Mouse (Mus musculus) mouse trophoblast stem cell (cell line): ENCODE results near the gene Eif4a1.
"Not testable (repeated sequence)": the region's sequence is repeated elsewhere in the genome, so short reads cannot be mapped to it uniquely, and the experiment has no call there.

Source experiments
- in situ Hi-C, 2 experiments: fragments of 300-500 bp; cut with MseI, MboI; formaldehyde crosslinking; loops; 2 replicates in 1 of 2; 3 replicates in 1 of 2; pipeline ENCODE4 v1.15.1; 2025

Eif4a1 gene

DNA sequence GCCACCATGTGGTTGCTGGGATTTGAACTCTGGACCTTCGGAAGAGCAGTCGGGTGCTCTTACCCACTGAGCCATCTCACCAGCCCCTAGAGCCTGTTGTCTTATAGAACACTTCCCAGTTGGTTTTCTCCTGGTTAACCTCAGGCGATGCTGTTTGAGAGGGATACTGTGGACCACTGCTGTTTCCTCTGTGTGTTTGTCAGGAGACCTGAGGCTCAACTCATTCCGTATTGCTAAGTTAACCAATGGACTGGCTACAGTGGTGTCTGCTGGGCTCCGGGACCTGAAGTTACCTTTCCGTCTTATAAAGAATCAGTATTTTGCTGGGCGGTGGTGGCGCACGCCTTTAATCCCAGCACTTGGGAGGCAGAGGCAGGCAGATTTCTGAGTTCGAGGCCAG lies 30.7 kb upstream of the Eif4a1 start:
- in situ Hi-C loops: not testable (repeated sequence)

DNA sequence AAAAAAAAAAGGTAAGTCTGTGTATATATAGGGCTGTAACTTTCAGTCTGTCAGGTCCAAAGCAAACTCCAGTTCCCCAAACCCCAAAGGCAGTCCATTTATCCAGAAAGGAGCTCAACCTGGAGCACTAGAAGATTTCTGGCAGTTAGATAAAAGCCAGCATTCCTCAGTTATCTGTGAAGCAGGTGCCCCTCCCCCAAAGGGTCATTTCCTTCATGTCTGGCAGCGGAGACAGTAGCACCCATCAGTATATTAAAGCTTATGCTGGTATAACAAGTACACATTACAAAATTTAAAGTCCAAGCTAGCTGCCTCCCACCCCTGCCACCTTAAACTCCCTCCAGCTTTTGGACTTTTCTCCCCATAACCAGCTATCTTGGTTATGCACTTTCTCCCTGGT lies 27.4 kb upstream of the Eif4a1 start:
- in situ Hi-C loops: no loop called here

DNA sequence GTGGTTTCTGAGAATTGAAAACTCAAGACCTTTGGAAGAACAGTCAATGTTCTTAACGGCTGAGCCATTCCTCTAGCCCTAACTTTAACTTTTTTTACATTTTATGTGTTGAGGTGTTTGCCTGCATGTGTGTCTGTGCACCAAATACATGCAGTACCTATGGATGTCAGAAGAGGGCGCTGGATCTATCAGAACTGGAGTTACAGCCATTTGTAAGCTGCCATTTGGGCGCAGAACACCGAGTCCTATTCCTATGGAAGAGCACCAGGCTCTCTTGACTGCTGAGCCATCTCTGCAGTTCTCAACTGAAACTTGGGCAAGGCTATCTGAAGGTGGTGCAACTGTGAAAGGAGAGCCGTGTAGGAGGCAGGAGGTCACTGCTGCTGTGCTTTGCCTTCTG lies 26.4 kb upstream of the Eif4a1 start:
- in situ Hi-C loops: no loop called here

DNA sequence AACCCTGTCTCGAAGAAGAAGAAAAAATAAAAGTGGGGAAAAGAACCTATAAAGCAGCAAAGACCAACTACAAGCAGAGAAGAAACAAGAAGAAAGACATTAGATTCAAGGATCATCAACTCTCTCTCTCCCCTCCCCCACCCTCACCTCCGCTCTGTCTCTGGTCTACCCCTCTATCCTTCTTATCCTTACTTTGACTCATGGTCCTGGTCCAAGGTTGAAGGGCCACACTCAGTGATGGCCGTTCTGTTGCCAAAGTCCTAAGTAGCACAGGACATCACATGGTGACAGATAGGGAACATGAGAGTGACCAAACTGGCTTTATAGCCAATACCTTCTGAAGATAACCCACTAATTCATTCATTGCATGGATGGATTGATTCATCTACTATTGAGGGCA lies 25.2 kb upstream of the Eif4a1 start:
- in situ Hi-C loops: no loop called here

DNA sequence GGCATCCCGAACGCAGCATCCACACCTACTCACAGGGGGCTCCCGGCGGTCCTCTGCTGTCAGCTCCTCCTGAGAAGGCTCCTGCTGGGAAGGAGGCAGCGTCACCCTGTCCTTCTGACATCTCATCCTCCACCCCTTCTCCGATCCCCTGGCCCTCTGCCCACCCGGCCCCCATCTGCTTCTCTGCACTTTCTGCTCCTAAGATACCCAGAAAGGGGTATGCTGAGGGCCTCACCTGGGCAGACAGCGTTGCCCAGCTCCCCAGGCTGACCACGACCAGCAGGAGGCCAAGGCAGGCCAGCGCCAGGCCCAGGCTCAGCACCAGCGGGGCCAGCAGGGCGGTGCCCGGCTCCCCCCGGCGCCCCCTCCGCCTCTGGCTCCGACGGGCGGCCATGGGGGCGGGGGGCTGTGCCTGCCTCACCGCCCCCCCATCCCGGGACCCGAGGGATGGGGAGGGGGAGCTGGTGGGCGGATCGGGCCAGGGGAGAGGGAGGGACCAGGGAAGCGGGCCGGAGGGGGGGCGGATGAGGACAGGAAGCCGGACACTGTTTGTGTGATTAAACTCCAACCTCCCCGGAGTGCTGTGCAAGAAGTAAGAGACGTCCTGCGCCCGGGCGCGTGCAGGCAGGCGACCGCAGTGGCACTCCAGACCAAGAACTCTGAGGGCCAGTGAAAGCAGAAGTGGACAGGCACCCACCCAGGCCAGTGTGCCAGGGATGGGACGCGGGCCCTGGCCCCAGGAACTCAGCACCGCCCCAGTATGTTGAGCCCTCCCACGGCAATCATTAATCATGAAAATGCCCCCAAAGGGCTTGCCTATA lies 23.3 kb upstream of the Eif4a1 start, which contains the start of the genes Tnfsf12 and Tnfsfm13:
TSS of gene Tnfsf12 (minus strand) at position 489 of the 821 bp plus-strand sequence.
TSS of gene Tnfsfm13 (minus strand) at position 738 of the 821 bp plus-strand sequence.
- in situ Hi-C loops: no loop called here

DNA sequence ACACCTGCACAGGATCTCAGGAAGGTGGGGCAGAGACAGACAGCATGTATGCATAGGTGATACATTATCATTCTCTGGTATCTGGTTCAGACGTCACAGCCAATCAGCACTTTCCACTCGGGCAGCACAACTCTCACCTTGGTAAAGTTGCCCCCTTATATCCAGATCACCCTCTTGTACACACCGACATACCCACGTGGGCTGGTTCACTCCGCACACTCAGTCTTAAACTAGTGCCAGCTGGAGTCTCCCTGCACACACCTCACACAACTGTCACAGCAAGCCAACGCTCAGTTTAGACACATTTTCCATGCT lies 22.8 kb upstream of the Eif4a1 start:
- in situ Hi-C loops: no loop called here

DNA sequence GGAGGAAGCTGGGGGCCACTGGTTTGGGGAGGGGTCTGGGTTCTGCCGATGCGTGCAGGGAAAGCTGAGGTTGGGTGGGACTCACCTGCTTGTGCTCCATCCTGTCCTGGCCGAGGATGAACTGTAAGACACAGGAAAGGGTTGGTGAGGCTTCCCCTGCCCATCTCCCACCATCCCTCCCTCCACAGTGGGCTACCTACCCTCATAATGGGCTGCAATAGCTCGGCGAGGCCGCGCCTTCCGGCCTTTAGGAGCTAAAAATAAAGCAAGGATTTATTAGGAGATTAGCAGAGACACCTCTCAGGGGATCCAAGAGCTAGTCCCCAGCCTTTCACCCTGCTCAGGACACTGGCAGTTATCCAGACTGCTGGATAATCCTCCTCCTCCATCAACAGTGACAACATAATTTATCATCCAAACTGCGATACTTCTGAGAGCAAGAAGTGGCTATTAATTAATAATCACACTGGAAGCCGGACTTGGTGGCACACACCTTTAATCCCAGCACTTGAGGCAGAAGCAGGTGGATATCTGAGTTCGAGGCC lies 21.3 kb upstream of the Eif4a1 start:
- in situ Hi-C loops: no loop called here

DNA sequence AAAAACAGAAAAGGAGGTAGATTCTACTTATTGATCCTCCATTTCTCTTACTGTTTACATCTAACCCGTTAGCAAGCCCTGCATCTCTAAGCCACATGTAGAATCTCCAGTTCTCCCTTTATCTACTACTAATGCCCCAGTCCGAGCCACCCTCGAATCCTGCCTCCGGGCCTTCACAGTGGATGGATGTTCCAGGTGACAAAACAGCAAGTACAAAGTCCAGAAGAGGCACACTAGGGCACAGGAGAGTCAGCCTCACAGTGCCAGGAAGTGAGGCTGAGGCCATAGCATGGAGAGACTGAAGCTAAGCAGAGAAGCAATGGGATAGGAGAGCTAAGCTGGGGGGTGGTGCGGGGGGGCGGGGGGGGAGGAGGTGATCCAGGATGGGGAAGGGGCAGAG lies 20.6 kb upstream of the Eif4a1 start:
- in situ Hi-C loops: no loop called here

DNA sequence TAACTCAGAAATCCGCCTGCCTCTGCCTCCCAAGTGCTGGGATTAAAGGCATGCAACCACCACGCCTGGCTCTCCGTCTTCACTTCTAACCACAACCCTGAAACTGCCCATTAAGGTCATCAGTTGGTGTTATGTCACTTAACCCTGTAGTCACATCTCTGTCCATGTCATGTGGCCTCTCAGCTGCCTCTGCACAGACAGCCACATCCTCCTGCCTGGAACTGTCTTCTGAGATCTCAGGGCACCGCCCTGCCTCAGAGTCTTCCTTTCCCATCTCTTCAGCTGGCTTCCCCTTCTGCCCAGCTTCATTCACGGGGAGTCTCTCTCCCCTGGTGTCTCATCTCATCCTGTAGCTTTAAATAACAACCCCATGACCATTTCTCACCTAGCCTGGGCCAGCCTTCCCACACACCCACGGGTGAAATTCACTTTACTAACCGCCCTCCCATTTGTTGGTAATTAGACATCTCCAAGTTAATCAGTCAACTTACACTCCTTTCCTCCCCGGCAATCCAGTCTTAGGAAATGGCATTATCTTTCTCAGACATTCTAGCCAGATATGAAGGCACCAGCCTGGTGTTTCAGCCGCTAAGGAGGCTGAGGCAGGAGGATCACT lies 20.1 kb upstream of the Eif4a1 start:
- in situ Hi-C loops: no loop called here

DNA sequence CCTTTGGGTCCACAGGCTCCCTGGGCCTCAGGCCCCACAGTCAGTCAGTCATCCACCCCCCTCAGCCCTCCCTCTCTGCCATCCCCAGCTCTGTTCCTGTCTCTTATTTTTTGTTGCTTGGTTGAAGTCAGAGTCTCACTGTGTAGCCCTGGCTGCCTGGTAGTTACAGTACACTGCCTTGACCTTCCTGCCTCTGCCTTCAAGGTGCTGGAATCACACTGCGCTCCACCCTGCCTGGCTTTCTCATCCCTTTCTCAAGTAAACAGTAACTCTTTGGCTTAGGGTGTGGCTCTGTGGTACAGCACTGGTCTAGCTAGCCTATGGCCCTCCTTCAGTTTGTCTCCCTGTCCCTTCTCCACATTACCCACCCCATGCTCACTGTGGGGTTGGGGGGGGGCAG lies 17.7 kb upstream of the Eif4a1 start:
- in situ Hi-C loops: no loop called here

DNA sequence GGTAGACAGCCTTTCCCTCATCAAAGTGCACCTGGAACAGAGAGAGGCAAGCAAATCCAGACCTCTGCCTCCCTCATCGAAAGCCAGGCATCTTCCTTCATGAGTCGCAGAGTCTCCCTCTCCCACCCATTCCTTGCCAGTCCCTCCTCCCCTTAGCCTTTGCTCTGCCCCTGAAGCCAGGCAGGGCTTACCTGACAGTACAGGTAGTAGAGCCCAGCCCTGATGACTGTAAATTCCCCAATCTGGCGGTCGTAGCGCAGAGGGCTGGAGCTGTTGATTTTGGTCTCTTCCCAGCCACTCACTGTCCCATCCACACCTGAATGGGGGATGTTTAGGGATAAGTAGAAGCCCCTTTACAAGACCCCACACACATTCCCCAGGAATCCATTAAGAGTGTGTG lies 14.8 kb upstream of the Eif4a1 start:
- in situ Hi-C loops: no loop called here

DNA sequence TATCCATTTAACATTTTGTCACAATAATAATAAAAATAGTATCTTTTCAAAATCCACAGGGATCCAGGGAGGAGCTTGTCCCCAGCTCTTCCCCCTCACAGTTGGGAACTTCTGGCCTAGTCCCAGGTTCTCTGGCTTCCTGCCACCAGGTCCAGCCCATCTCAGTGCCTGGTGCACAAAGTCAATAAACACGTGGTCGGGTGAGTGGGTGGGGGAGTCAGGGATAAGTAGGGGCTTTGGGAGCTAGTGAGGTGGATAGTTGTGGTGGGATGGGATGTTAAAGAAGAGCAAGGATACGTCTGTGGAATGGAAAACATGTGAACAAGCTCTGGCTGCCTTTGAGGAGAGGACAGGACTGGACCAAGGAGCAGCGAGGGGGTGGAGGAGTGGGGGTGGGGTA lies 14.2 kb upstream of the Eif4a1 start:
- in situ Hi-C loops: no loop called here

DNA sequence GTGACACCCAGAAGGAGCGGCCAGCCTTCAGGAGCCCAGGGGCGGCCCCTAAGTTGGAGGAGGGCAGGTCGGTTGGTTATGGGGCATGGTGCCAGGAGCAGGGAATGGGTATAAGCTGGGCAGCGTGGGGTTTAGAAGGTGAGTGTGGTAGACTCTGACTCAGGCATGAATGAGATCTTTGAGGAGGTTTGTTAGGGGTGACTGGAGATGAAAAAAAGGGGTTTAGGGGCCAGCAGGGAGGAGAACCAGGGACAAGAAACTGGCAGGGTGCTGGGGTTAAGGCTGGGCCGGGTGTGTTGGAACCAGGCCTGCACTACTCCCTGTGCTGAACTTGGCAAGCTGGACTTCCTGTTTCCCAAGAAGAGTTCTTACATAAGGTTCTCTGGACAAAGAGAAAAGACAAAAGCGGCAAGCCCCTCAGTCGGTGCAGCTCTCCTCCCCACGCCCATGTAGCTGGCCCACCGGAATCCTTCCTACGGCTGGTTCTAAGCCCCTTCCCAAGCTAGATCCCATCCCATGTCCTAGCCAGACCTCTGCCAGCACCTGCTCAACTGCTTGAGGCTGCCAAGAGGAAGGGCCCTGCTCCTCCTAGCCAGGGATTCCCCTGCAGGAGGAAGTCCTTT lies 13.4 kb upstream of the Eif4a1 start, which contains the start of gene Tnfsf13:
TSS of gene Tnfsf13 (minus strand) at position 259 of the 623 bp plus-strand sequence.
- in situ Hi-C loops: no loop called here

DNA sequence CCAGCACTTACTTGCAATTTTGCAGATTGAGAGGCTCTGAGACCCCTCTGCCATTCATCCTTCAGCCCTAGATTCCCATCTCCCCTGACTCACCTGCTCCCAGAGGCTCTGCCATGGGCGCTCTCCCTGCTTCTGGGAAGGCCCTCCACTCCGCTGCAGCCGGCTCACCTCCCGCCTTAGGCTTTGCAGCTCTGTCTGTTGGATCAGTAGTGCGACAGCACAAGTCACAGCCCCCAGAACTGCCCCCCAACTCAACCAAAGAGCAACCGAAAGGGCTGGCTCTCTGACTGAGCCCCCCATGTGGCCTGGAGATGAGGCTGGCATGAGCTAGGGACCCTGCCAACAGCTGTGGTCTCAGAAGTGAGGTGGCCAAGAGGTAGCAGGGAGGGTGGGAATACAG lies 12.7 kb upstream of the Eif4a1 start:
- in situ Hi-C loops: loop anchor here in 1 of 2 experiments (5.0 kb wide), 1 partner anchor 32 kb away; no protein-coding TSS in a partner anchor

DNA sequence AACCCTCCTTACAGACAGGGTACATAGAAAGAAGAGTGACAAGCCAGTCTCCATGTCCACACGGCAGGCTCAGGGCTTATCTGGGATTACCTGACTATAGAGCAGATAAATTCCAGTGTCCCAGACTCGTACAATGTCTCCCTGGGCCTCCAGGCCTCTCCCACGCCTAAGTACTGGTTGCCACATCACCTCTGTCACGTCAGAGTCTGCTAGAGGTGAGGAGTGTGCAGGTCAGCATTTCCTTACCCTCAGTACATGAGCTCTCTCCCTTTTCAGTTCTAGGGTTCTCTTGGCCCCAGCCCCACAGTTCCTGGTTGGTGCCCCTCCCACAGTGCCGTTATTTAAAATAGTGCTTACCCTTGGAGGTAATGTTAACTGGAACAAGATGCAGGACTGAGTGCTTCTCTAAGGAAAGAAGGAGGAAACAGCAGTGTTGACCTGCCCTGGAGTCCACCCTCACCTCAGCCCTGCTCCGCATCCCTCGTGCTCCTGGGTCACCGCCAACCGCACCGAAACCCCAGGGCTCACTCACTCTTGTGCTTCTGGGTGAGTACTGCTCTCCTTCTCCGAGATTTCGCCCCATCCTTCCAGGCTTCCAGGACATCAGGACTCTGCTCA lies 12.0 kb upstream of the Eif4a1 start:
- in situ Hi-C loops: loop anchor here in 1 of 2 experiments (5.0 kb wide), 1 partner anchor 33 kb away; no protein-coding TSS in a partner anchor

DNA sequence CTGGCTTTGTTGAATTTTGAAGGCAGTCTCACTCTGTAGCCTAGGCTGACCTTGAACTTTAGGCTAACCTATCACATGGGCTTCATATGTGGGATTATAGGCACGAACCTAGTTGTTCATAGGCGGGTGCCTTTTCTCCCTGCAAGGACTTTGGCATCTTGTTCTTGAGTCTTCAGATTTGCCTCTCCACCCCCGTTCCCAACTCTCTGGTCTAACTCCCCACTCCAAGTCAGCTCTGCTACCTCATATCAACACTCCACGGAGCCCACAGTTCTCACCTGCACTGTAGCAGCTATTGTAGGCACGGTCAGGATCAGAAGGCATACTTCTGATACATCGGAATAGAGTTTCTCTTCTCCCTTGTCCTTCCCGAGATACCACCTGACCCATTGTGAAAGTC lies 11.4 kb upstream of the Eif4a1 start:
- in situ Hi-C loops: loop anchor here in 1 of 2 experiments (5.0 kb wide), 1 partner anchor 34 kb away; no protein-coding TSS in a partner anchor

DNA sequence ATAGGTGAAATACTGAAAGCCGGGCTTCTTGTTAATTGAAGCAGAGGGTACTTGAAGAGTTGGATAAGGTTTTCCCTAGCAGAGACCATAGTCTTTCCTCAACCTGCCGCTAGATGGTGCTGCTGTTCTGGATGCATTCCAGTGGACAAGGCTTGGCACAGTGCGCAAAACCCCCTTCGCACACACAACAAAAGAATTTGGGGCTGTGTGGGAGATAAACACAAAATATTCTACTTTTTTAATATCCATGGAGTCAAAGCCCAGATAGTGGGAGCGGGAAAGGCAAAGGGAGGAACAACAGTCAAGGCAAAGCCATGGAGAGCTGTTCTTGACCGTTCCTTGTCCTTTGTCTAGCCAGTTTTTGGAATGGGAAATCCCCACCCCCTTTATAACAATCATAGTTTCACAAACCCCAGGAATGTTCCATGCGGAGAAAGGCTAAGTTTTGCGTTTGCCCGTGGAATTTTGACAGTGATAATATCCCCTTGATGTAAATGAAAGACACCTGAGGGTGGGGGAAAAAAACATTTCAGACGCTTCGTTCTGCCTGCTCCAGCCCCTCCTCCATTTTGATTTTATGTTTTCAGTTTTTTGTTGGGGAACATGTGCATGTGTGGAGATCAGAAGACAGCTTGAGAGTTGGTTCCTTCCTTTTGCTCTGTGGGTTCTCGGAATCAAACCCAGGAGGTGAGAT lies 10.8 kb upstream of the Eif4a1 start:
- in situ Hi-C loops: loop anchor here in 1 of 2 experiments (5.0 kb wide), 1 partner anchor 34 kb away; no protein-coding TSS in a partner anchor

DNA sequence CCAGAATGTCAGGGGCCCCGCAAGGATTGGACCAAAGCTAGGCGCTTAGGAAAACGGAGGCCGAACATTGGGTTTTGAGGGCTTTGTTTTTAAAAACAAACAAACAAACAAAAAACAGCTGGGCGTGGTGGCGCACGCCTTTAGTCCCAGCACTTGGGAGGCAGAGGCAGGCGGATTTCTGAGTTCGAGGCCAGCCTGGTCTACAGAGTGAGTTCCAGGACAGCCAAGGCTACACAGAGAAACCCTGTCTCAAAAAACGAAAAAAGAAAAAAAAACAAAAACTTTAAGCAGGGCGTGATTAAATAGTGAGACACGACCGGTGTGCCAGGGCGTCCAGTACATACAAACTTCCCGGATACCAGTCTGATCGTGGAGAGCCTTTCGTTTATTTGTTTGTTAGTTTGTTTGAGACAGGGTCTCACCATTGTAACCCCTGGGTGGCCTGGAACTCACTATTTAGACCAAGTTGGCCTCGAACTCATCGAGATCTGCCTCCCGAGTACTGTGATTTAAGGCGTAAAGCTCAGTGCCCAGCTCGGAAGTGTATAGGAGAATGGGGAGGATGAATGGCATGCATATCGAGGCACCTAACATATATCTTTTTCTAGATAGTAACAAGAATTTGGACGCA lies 10.1 kb upstream of the Eif4a1 start:
- in situ Hi-C loops: loop anchor here in 1 of 2 experiments (5.0 kb wide), 1 partner anchor 35 kb away; no protein-coding TSS in a partner anchor

DNA sequence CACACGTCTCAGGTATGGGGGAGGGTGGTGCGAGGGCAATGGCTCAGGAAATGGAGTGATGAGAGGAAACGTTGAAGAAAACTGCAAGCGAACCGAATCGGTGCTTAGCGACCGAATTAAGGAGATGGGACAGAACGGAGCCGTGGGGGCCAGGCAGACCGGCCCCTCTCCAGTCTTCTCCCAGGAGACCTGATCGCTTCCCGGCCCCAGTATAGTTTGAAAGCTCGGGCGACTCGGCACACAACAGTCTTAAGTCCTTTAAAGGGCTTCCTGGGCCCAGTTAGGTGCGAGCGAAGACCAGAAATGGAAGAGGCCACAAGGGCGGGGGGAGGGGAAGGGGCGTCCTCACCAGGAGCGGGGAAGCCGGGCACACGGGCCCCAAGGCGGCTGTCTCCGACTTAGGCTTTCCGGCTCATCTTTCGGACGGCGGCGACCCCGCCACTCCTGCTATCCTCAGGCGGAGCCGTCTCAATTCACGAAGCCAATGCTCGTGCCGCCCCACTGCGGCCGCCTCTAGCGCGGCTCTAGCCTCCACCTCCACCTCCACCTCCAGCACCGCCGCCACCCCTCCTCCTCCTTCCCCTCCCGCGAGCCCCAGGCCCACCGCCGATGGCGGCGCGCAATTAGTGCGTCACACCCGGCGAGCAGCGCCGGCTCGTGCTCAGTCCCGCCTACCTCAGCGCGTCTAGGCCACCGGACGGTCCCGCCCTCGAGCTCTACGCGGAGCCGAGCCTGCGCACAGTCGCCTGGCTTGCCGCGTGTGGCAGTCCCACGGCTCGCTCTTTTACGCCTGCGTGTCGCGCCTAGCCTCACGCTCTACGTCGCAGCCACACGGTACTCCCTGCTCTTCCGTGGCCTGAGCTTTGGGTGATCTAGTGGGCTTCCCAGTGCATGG lies 9.3 kb upstream of the Eif4a1 start, which contains the start of gene Senp3:
TSS of gene Senp3 (minus strand) at position 771 of the 895 bp plus-strand sequence.
- in situ Hi-C loops: loop anchor here in 1 of 2 experiments (5.0 kb wide), 1 partner anchor 36 kb away; no protein-coding TSS in a partner anchor
